23 mouse cellular contexts compared by ENCODE assay signal in genomic region chr1:87272462-87272861, GRCm38 (mm10). TPM values are rescaled to one million over a fixed set of nuclear protein-coding genes. Genes with fewer than 3 reads are reported as not detected.
DNase-seq lines count a peak whose midpoint lies in the region; ATAC-seq and TF ChIP-seq lines count a peak whose summit lies in the region.
"Had no signal": no experiment of that assay in that cellular context is flagged by ENCODE, and none has a peak within 500 bp of the region (broad histone marks: within the 10 kb centered on the region; RNA-seq: fewer than 3 reads in every experiment).

No protein-coding gene starts in this region.

- CTCF ChIA-PET in Patski (lab: Charles Lee) = interaction anchor here (1.6 kb wide), 1 partner anchor 22 kb away, joined by 3 read pairs; no protein-coding TSS in a partner anchor

- ATAC-seq in Patski = peak; percentile 38
- ATAC-seq: forebrain, postnatal 0 days; midbrain, embryonic 15.5 days had no signal

- no peaks in the 10 kb centered on the region for H3K27me3 ChIP-seq in spleen, adult 2 months (ENCODE audit: control insufficient read depth, insufficient read depth, low read length)
- no peaks in the 10 kb centered on the region for H3K27me3 ChIP-seq in Patski
- H3K27me3 ChIP-seq in myocyte (ENCODE audit: control insufficient read depth, insufficient read depth, insufficient read length) = no peaks in the 10 kb centered on the region

- H3ac ChIP-seq in myocyte (ENCODE audit: control insufficient read depth, insufficient read length) = no peak overlapping the region

- 93% methylated on average over 3 of the region's 3 CpGs for WGBS in spleen, adult 2 months

- no peak for TF ChIP-seq POLR2A in spleen, adult 2 months (IDR thresholded peaks at IDR 0.05; ENCODE audit: low read depth, low read length)
- TF ChIP-seq POLR2A in myocyte (IDR thresholded peaks at IDR 0.05; ENCODE audit: insufficient read length, low read depth) = no peak

- intact Hi-C loops in gastrocnemius, adult 2 months (cut with DNase I) = loop anchor here (5.0 kb wide), 1 partner anchor 55 kb away; the partner anchor contains the start of gene Gigyf2
- intact Hi-C loops in left cerebral cortex, postnatal 4 days (cut with DNase I) = no loop called here

- no peaks in the 10 kb centered on the region for H3K79me2 ChIP-seq in myocyte (ENCODE audit: control insufficient read depth, insufficient read depth)

- TF ChIP-seq CTCF in gastrocnemius, adult 2 months (IDR thresholded peaks at IDR 0.05) = no peak
- TF ChIP-seq CTCF in spleen, adult 2 months (IDR thresholded peaks at IDR 0.05; ENCODE audit: extremely low read depth, insufficient read depth, insufficient read length, insufficient replicate concordance) = no peak
- TF ChIP-seq CTCF in Patski (IDR thresholded peaks at IDR 0.05) = no peak

- DNase-seq in gastrocnemius, adult 2 months = no peak
- DNase-seq in gastrocnemius, postnatal 25 days = no peak
- no peak for DNase-seq in spleen, adult 2 months (ENCODE audit: low read depth in 1 of 2, low spot score in 2 of 2)
- no peak for DNase-seq in spleen, postnatal 36 days (ENCODE audit: low spot score in 2 of 2)
- DNase-seq in Patski (ENCODE audit: low read depth, low spot score) = no peak
- DNase-seq in cerebellum, postnatal 14 days = no peak
- no peak for DNase-seq in left cerebral cortex, postnatal 4 days
- DNase-seq: cerebellum, adult 11-12 months; cerebellum, postnatal 10 days; forebrain, postnatal 0 days; heart, postnatal 36 days; kidney, postnatal 36 days; liver, embryonic 13.5 days; lung, adult 2 months; thymus, postnatal 25 days had no signal

- H3K4me1 ChIP-seq in spleen, adult 2 months (ENCODE audit: control insufficient read depth, insufficient read depth, insufficient read length) = no peaks in the 10 kb centered on the region
- H3K4me1 ChIP-seq: liver, embryonic 13.5 days had no signal

- peak overlapping the region; percentile 51 for H3K4me2 ChIP-seq in myocyte (ENCODE audit: low read depth)
- H3K4me2 ChIP-seq: hindbrain, embryonic 15.5 days; kidney, embryonic 15.5 days; liver, embryonic 13.5 days; midbrain, embryonic 15.5 days had no signal

- POLR2A ChIA-PET in Patski (lab: Charles Lee) = no interaction called here

- H3K27ac ChIP-seq in gastrocnemius, adult 2 months = peak overlapping the region; percentile 72
- H3K27ac ChIP-seq in spleen, adult 2 months (ENCODE audit: insufficient read depth, low read length) = peak overlapping the region; percentile 41; the same call in 1 of the 2 replicates
- H3K27ac ChIP-seq: forebrain, embryonic 10.5 days; kidney, embryonic 15.5 days; liver, embryonic 13.5 days; midbrain, embryonic 15.5 days; stomach, postnatal 0 days had no signal

- in situ Hi-C loops in Patski (cut with MboI; ENCODE audit: low pct_unique_long_range_greater_than_20kb) = no loop called here

- H3K36me3 ChIP-seq in spleen, adult 2 months (ENCODE audit: control insufficient read depth, insufficient read depth, low read length) = no peaks in the 10 kb centered on the region
- H3K36me3 ChIP-seq in myocyte (ENCODE audit: control insufficient read depth, insufficient read depth) = no peaks in the 10 kb centered on the region
- H3K36me3 ChIP-seq: forebrain, embryonic 10.5 days; hindbrain, embryonic 15.5 days; kidney, embryonic 15.5 days; liver, embryonic 13.5 days; midbrain, embryonic 15.5 days had no signal

- H3K4me3 ChIP-seq in gastrocnemius, adult 2 months = no peak overlapping the region
- H3K4me3 ChIP-seq in spleen, adult 2 months (ENCODE audit: extremely low read depth, insufficient read depth, insufficient read length) = no peak overlapping the region
- no peak overlapping the region for H3K4me3 ChIP-seq in myocyte
- H3K4me3 ChIP-seq: forebrain, embryonic 10.5 days; hindbrain, embryonic 15.5 days; kidney, embryonic 15.5 days; liver, embryonic 13.5 days; megakaryocyte, embryonic 14.5 days; midbrain, embryonic 15.5 days had no signal

TF ChIP-seq in myocyte, 11 proteins besides CTCF, POLR2A, EP300 and RAD21:
- TF ChIP-seq MAX (IDR thresholded peaks at IDR 0.05; ENCODE audit: low read depth) (no peak), POLR2AphosphoS2 (IDR thresholded peaks at IDR 0.05; ENCODE audit: insufficient read length, low read depth) (no peak), TCF12 (IDR thresholded peaks at IDR 0.05; ENCODE audit: insufficient read depth, poor library complexity, severe bottlenecking) (no peak), TCF3 (IDR thresholded peaks at IDR 0.05; ENCODE audit: insufficient read length, low read depth) (no peak), MYOG (IDR thresholded peaks at IDR 0.05; ENCODE audit: control insufficient read depth in 1 of 3, insufficient read depth in 1 of 3, insufficient read length in 2 of 3, low read depth in 2 of 3) (peak in 1 of 3 experiments; percentile 6)
TF ChIP-seq in myocyte: peak in this region for 1.

RNA-seq across cellular contexts. Expression of gene Efhd1, which starts 8.3 kb away (rescaled TPM):
- total RNA-seq in gastrocnemius, adult 2 months (2021) = 1 to 10 TPM; 3.7 to 7.4 TPM
- total RNA-seq in gastrocnemius, postnatal 25 days (2021) = 1 to 10 TPM; 6.4 to 8.5 TPM
- polyA plus RNA-seq in spleen, adult 2 months (2012; rRNA removed) = 26.0 and 28.0 TPM in 2 replicates
- polyA plus RNA-seq in Patski (2021) (26.0 TPM), myocyte (2012; fragmentation: generic; extraction: Trizol) (2.1 TPM)
- total RNA-seq in left cerebral cortex, postnatal 4 days (2021) = 1 to 10 TPM; 1.5 to 2.0 TPM
- polyA plus RNA-seq: heart, embryonic 14.5 days had no signal

RNA-seq across cellular contexts. Expression of gene Gigyf2, which starts 54.3 kb away (rescaled TPM):
- 10 to 100 TPM; 38.2 to 40.2 TPM for total RNA-seq in gastrocnemius, adult 2 months (2021)
- 10 to 100 TPM; 31.6 to 34.7 TPM for total RNA-seq in gastrocnemius, postnatal 25 days (2021)
- 22.3 and 22.8 TPM in 2 replicates for polyA plus RNA-seq in spleen, adult 2 months (2012; rRNA removed)
- polyA plus RNA-seq in Patski (2021) (107 TPM), myocyte (2012; fragmentation: generic; extraction: Trizol) (19.0 TPM)
- 10 to 100 TPM; 85.4 to 94.2 TPM for total RNA-seq in left cerebral cortex, postnatal 4 days (2021)

RNA-seq across cellular contexts. Expression of gene Eif4e2, which starts 58.7 kb away (rescaled TPM):
- 10 to 100 TPM; 53.0 to 57.0 TPM for total RNA-seq in gastrocnemius, adult 2 months (2021)
- 10 to 100 TPM; 49.6 to 51.7 TPM for total RNA-seq in gastrocnemius, postnatal 25 days (2021)
- polyA plus RNA-seq in spleen, adult 2 months (2012; rRNA removed) = 18.9 and 21.6 TPM in 2 replicates
- polyA plus RNA-seq in Patski (2021) = 136 TPM
- polyA plus RNA-seq in myocyte (2012; fragmentation: generic; extraction: Trizol) = 221 TPM
- total RNA-seq in left cerebral cortex, postnatal 4 days (2021) = 10 to 100 TPM; 92.6 to 92.8 TPM
